Mouse (Mus musculus) monocyte, adult 5-6 weeks (primary cell): ENCODE results near the gene Lce1h. TPM values are rescaled to one million over a fixed set of nuclear protein-coding genes. Genes with fewer than 3 reads are reported as not detected.

ENCODE experiments used
- ATAC-seq: fragments of 153-309, 156-312 bp; replicated peaks from 2 replicates; pipeline ENCODE4 v1.8.0; 2017; ENCODE audit warnings: mild to moderate bottlenecking; ENCODE audit not compliant: low TSS enrichment, insufficient number of reproducible peaks, severe bottlenecking, poor library complexity, low FRiP score
- total RNA-seq: library from RNA; stranded (forward); fragments of 200-1000, 200-491, 200-594 nt; gene quantifications from 3 replicates; pipeline ENCODE4 v1.2.3, GENCODE M21; 2017

Gene Lce1h
- total RNA-seq: not detected in 3 replicates

GRCm38 (mm10) chr3:92764965-92765364, at the start of gene Lce1h:
TSS of gene Lce1h (minus strand) at chr3:92765065.
- ATAC-seq: no peak

- no peak for ATAC-seq
Observed at GRCm38 (mm10) chr3:92807791-92808190, 42.9 kb upstream of the Lce1h start, which contains the start of gene Lce1k. TSS of gene Lce1k (minus strand) at chr3:92807891.

- ATAC-seq: no peak
Observed at GRCm38 (mm10) chr3:92790414-92790813, 25.5 kb upstream of the Lce1h start, which contains the start of gene Lce1j. TSS of gene Lce1j (minus strand) at chr3:92790514.

- no peak for ATAC-seq
Observed at GRCm38 (mm10) chr3:92778799-92779198, 13.9 kb upstream of the Lce1h start, which contains the start of gene Lce1i. TSS of gene Lce1i (minus strand) at chr3:92778899.

- no peak for ATAC-seq
Observed at GRCm38 (mm10) chr3:92771573-92771972, 6.7 kb upstream of the Lce1h start.

- no peak for ATAC-seq
Observed at GRCm38 (mm10) chr3:92753197-92753596, 11.7 kb downstream of the Lce1h start.

- no peak for ATAC-seq
Observed at GRCm38 (mm10) chr3:92752238-92752637, 12.6 kb downstream of the Lce1h start, which contains the start of gene Lce1g. TSS of gene Lce1g (minus strand) at chr3:92752338.

- no peak for ATAC-seq
Observed at GRCm38 (mm10) chr3:92738996-92739395, 25.9 kb downstream of the Lce1h start, which contains the start of gene Gm38119. TSS of gene Gm38119 (minus strand) at chr3:92739096.

GRCm38 (mm10) chr3:92722631-92723030, 42.2 kb downstream of the Lce1h start:
- ATAC-seq: no peak

- ATAC-seq: no peak
Observed at GRCm38 (mm10) chr3:92720250-92720649, 44.6 kb downstream of the Lce1h start, which contains the start of gene Lce1f. TSS of gene Lce1f (minus strand) at chr3:92720350.

GRCm38 (mm10) chr3:92715122-92715521, 49.7 kb downstream of the Lce1h start:
- no peak for ATAC-seq

Other genes with a start within 250 kb of the Lce1h start
- not detected in 3 replicates for gene 2310046K23Rik, start 230.6 kb downstream of the Lce1h start, total RNA-seq
- not detected in 3 replicates for gene Ivl, start 191.3 kb downstream of the Lce1h start, total RNA-seq
- gene Smcp, start 176.1 kb downstream of the Lce1h start, total RNA-seq: not detected in 3 replicates
- gene 2210017I01Rik, start 157.6 kb downstream of the Lce1h start, total RNA-seq: not detected in 3 replicates
- not detected in 3 replicates for gene Lce6a, start 143.4 kb downstream of the Lce1h start, total RNA-seq
- gene Lce1a1, start 116.8 kb downstream of the Lce1h start, total RNA-seq: not detected in 3 replicates
- gene Lce1b, start 108.1 kb downstream of the Lce1h start, total RNA-seq: not detected in 3 replicates
- gene Lce1a2, start 94.8 kb downstream of the Lce1h start, total RNA-seq: not detected in 3 replicates
- gene Lce1c, start 85.8 kb downstream of the Lce1h start, total RNA-seq: not detected in 3 replicates
- gene Lce1d, start 77.9 kb downstream of the Lce1h start, total RNA-seq: not detected in 3 replicates
- gene Lce1e, start 56.0 kb downstream of the Lce1h start, total RNA-seq: not detected in 3 replicates
- not detected in 3 replicates for gene Lce1f, start 44.7 kb downstream of the Lce1h start, total RNA-seq
- gene Gm38119, start 26.0 kb downstream of the Lce1h start, total RNA-seq: not detected in 3 replicates
- not detected in 3 replicates for gene Lce1g, start 12.7 kb downstream of the Lce1h start, total RNA-seq
- not detected in 3 replicates for gene Lce1i, start 13.8 kb upstream of the Lce1h start, total RNA-seq
- gene Lce1j, start 25.4 kb upstream of the Lce1h start, total RNA-seq: not detected in 3 replicates
- not detected in 3 replicates for gene Lce1k, start 42.8 kb upstream of the Lce1h start, total RNA-seq
- not detected in 3 replicates for gene Kprp, start 62.2 kb upstream of the Lce1h start, total RNA-seq
- not detected in 3 replicates for gene Lce1l, start 86.2 kb upstream of the Lce1h start, total RNA-seq
- gene 2310050C09Rik, start 105.2 kb upstream of the Lce1h start, total RNA-seq: not detected in 3 replicates
- gene Lce3a, start 161.2 kb upstream of the Lce1h start, total RNA-seq: not detected in 3 replicates
- not detected in 3 replicates for gene Lce3b, start 167.9 kb upstream of the Lce1h start, total RNA-seq
- gene Lce3c, start 179.4 kb upstream of the Lce1h start, total RNA-seq: not detected in 3 replicates
- not detected in 3 replicates for gene Lce3d, start 192.3 kb upstream of the Lce1h start, total RNA-seq
- gene Lce3e, start 202.0 kb upstream of the Lce1h start, total RNA-seq: not detected in 3 replicates
- gene Lce3f, start 227.2 kb upstream of the Lce1h start, total RNA-seq: not detected in 3 replicates